Mouse (Mus musculus) frontal cortex, adult (tissue): Measurements from ENCODE around the gene Zdhhc4.

Experiments used
- ATAC-seq: cut with Nextera tagmentation; 2 replicates; pipeline ENCODE4 v1.9.2; 2017; ENCODE audit warnings: mild to moderate bottlenecking, moderate library complexity, mixed read lengths; ENCODE audit not compliant: low TSS enrichment

The Zdhhc4 gene

GRCm38 (mm10) chr5:143275761-143276160, 53.3 kb downstream of the Zdhhc4 start:
- ATAC-seq = no peak

- no peak for ATAC-seq
Measured at GRCm38 (mm10) chr5:143272540-143273330, 56.3 kb downstream of the Zdhhc4 start.

- ATAC-seq = no peak
Measured at GRCm38 (mm10) chr5:143272108-143272507, 56.9 kb downstream of the Zdhhc4 start.

GRCm38 (mm10) chr5:143271642-143272041, 57.4 kb downstream of the Zdhhc4 start:
- 0 out of 2 replicates have a peak, but pooled peaks have one; percentile 24 for ATAC-seq

GRCm38 (mm10) chr5:143270151-143270519, 58.9 kb downstream of the Zdhhc4 start:
- ATAC-seq = no peak

GRCm38 (mm10) chr5:143269363-143270150, 59.5 kb downstream of the Zdhhc4 start, which contains the start of gene Zfp316:
Gene Zfp316 (minus strand): TSS chr5:143270022.
- ATAC-seq = peak; percentile 67

GRCm38 (mm10) chr5:143268985-143269362, 60.1 kb downstream of the Zdhhc4 start:
- no peak; the same call in 1 of the 2 replicates for ATAC-seq

GRCm38 (mm10) chr5:143266794-143267193, 62.3 kb downstream of the Zdhhc4 start:
- ATAC-seq = no peak
